Mouse (Mus musculus) left cerebral cortex, adult 9 months (tissue): ENCODE data around the gene Txnrd2.
A peak's percentile ranks its signal among the peaks of the same experiment; 100 is the strongest.

Experiments
- DNase-seq, 2 experiments: peaks; one replicate each; pipeline ENCODE4 v3.0.0; 2022; ENCODE audit warnings: low spot score in 2 of 2

The Txnrd2 gene

GRCm38 (mm10) chr16:18416837-18417236, 9.3 kb upstream of the Txnrd2 start:
- no peak for DNase-seq

GRCm38 (mm10) chr16:18417491-18417890, 8.7 kb upstream of the Txnrd2 start:
- no peak for DNase-seq

GRCm38 (mm10) chr16:18418756-18419602, 7.2 kb upstream of the Txnrd2 start:
- no peak for DNase-seq

- no peak for DNase-seq
Observed at GRCm38 (mm10) chr16:18419603-18420026, 6.6 kb upstream of the Txnrd2 start.

DNA sequence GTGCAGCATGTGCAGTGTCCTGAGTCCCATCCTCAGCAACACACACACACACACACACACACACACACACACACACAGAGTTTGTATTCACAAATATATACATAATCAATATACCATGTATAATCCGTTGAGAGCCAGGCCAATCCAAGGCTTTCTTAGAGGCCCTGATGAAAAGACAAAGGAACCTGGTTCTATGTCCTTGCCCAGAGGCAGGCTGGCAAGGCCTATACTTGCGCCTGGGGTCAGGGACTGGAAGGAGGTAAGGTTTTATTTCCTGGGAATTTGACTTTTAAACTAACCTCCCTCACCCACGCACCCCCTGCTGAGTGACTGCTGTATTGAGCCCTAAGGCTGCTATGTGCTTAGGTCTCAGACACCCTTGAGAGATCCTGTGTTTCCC, 5.6 kb upstream of the Txnrd2 start:
- no peak for DNase-seq

- DNase-seq = no peak
Observed at GRCm38 (mm10) chr16:18423203-18423914, 2.8 kb upstream of the Txnrd2 start.

DNA sequence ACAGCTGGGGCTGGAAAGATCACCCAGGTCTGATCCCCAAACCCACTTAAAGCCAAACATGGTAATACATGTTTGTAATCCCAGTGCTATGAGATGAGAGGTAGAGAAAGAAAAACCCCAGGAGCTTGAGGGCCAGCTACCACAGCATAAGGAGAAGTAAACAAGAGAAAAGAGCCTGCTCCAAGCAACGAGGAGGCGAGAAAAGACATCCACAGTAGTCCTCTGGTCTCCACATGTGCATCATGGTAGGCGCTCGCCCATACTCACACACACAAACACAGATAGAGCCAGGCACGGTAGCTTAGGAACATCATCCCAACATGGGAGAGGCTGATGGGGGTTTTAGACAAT, 2.3 kb upstream of the Txnrd2 start:
- DNase-seq = no peak

GRCm38 (mm10) chr16:18424364-18425045, 1.7 kb upstream of the Txnrd2 start:
- no peak for DNase-seq

GRCm38 (mm10) chr16:18425475-18426214, 539 bp upstream of the Txnrd2 start:
- DNase-seq = no peak

- DNase-seq = no peak
Observed at GRCm38 (mm10) chr16:18426802-18427280, 657 bp downstream of the Txnrd2 start, which contains the start of gene Comt. TSS of gene Comt (minus strand) at chr16:18426852.

- no peak for DNase-seq
Observed at GRCm38 (mm10) chr16:18428011-18428515, 1.9 kb downstream of the Txnrd2 start.

DNA sequence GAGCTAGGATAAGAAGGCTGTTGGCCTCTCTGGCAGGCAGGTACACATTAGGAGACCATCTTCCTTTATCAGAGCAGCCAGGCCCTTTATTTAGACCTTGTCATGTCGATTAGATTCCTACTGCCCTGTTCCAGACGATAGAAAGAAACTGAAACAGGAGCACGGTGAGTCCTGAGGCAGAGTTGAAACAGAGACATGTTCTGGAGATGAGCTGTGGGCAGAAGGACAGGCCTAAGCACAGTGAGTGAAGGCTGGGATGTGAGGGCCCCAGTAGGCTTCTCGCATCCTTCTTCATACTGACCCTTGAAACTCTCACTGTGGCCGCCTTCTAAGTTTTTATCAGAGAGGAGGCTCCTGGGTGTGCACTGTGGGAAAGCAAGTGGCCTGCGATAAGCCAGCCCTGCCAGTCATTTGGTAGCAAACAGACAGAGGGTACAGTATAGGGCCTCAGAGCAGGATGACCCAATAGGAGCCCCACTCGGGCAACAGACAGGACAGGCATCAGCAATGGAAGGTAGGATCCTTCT, 2.4 kb downstream of the Txnrd2 start:
- DNase-seq = no peak

DNA sequence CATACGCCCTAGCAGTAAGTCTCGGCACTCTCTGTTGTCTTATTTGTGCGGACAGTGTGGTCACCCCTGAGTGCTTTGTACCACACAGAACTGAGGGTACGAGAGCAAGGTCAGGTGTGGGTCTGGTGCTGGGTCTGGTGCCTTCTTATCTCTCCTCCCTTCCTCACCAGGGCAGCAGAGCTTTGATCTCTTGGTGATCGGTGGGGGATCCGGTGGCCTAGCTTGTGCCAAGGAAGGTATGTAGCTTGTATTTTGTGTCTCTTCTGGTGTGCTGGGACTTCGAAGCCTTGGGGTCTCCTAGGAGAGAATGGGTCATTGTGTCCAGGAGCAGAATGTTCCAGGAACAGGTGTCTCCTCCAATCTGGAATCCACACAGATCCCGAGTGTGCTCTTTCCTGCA, 3.5 kb downstream of the Txnrd2 start:
- DNase-seq = no peak

GRCm38 (mm10) chr16:18430641-18431212, 4.5 kb downstream of the Txnrd2 start:
- no peak for DNase-seq

DNA sequence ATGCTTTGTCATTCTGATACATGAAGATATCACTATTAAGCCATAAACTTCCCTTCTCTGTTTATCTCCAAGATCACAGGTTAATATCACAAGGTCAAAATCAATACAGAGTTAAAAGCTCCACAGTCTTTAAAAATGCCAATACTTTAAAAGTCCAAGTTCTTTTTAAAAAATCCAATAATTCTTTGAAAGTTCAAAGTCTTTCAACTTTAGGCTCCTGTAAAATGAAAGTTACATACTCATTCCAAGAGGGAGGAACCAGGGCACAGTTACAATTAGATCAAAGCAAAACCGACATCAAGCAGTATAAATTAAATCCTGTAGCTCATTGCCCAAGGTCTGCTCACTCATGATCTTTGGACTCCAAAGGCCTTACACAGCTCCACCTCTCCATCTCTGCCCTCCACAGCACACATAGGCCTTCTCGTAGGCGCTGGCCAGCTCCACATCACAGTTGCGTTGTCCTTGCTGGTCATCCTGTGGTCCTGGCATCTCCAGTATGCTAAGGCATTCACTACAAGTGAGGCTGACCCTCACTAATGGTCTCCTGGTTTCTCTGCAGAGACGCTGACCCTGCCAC, 7.2 kb downstream of the Txnrd2 start:
- DNase-seq = no peak

GRCm38 (mm10) chr16:18436128-18436527, 9.9 kb downstream of the Txnrd2 start:
- DNase-seq = no peak

DNA sequence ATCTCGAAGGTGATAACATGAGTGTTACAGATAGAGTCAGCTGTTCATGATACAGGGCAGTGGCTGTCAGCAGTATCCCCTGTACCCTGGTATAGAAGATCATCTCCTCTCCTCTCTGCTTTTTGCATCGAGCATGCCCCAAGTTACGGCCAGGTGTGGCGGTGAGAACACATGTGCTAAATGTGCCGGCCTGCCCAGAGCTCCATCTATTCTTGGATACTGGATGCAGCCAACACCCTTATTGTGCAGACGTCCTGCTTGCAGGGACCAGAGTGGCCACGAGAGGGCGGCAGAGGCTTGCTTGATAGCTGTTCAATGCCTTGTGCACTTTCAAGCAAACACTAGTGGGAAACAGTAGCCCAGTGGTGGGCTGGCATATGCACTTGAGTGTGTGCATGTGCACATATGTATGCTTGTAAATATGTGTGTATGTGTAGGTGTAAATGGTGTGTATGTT, 17.2 kb downstream of the Txnrd2 start:
- peak; percentile 73 to 99 for DNase-seq

GRCm38 (mm10) chr16:18447243-18447642, 21.1 kb downstream of the Txnrd2 start:
- no peak for DNase-seq

- DNase-seq = no peak
Observed at GRCm38 (mm10) chr16:18448104-18448503, 21.9 kb downstream of the Txnrd2 start.

DNA sequence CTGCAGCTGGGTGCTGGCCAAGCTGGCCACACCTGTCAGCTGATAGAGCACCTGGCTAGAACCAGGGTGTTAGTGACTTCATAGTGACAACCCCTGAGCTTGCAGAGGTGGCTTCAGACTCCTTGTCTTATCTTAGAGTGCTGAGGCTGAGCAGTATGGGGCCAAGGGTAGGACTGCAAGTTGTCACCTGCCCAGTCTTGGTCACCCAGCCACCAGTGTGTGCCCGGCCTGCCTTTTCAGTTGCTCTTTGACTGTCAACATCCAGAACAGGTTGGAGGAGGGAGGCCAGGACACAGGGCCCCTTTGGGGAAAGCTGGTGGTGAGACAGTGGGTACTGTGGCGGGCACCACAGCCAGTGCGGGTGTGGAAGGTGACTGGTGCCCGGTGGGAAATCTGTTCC, 22.8 kb downstream of the Txnrd2 start:
- no peak for DNase-seq
